In the genomic region with DNA sequence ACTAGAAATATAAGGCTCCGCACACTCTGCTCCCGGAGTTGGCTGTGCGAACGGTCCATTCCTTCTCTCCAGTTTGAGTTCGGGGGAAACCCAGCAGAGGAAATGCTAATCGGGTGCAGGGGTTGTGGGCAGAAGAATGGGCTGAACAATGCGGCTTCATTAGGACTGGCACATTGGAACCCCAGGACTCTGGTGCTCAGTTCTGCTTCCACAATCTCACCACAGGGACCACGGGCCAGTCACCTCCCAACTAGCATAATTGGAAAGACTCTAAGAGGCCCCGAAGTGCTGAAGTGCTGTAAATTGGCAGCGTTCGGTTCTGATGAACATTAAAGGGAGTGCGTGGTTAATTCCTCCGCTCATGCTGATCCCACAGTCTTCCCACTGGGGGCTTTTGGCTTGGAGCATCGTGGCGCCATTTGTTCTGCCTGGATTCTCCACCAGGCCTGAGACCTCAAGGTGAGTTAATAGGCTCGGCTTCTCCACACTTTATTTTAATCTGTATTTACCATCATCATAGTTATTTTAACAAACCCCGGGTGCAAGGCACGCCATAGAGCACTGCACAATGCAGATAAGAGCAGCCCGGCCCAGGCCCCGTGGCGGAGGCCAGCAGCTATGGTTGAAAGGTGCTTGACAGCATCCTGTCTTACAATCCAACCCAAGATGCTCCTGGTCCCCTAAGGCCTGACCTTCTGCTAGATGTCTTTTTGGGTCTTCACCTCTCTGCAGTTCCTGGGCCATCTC, we compare ENCODE assay signal across 21 mouse cellular contexts.
DNase-seq lines count a peak whose midpoint lies in the region; ATAC-seq and TF ChIP-seq lines count a peak whose summit lies in the region.
"Had no signal": no experiment of that assay in that cellular context is flagged by ENCODE, and none has a peak within 500 bp of the region (broad histone marks: within the 10 kb centered on the region; RNA-seq: fewer than 3 reads in every experiment).

No protein-coding gene starts in this region.

- H3K9ac ChIP-seq in forebrain, embryonic 16.5 days (replicated peaks; ENCODE audit: low read depth, low read length), result no peak overlapping the region
- H3K9ac ChIP-seq in liver, embryonic 15.5 days, result no peak overlapping the region
- H3K9ac ChIP-seq: embryonic facial prominence, embryonic 13.5 days; heart, embryonic 13.5 days had no signal

- intact Hi-C loops in heart, postnatal 25 days (cut with DNase I), result loop anchor here (5.0 to 10.0 kb wide), 4 partner anchors 255 to 1585 kb away; a partner anchor contains a TSS
- intact Hi-C loops in gastrocnemius, adult 2 months (cut with DNase I), result loop anchor here (2.0 to 5.0 kb wide), 3 partner anchors 83 to 1322 kb away; a partner anchor contains a TSS

- peaks cover 11% of the 10 kb centered on the region for H3K4me1 ChIP-seq in forebrain, embryonic 16.5 days (replicated peaks; ENCODE audit: control insufficient read depth, insufficient read depth, low read length)
- peaks cover 9% of the 10 kb centered on the region for H3K4me1 ChIP-seq in liver, embryonic 15.5 days (replicated peaks)

- H3K9me3 ChIP-seq in forebrain, embryonic 16.5 days (ENCODE audit: control insufficient read depth, low read length), result no peaks in the 10 kb centered on the region
- no peaks in the 10 kb centered on the region for H3K9me3 ChIP-seq in liver, embryonic 15.5 days (replicated peaks)
- H3K9me3 ChIP-seq: embryonic facial prominence, embryonic 13.5 days; heart, embryonic 13.5 days had no signal

- H3K36me3 ChIP-seq in forebrain, embryonic 16.5 days (ENCODE audit: control insufficient read depth, insufficient read depth), result no peaks in the 10 kb centered on the region
- no peaks in the 10 kb centered on the region for H3K36me3 ChIP-seq in liver, embryonic 15.5 days (replicated peaks)
- H3K36me3 ChIP-seq: embryonic facial prominence, embryonic 13.5 days; heart, embryonic 13.5 days had no signal

- no peak for TF ChIP-seq CTCF in layer of hippocampus, adult 2 months (conservative IDR thresholded peaks at IDR 0.05)
- TF ChIP-seq CTCF in gastrocnemius, adult 2 months (IDR thresholded peaks at IDR 0.05), result no peak

- peak; percentile 73 for ATAC-seq in forebrain, embryonic 16.5 days
- 0 out of 2 replicates have a peak, but pooled peaks have one; percentile 28 for ATAC-seq in liver, embryonic 15.5 days (ENCODE audit: insufficient read depth)
- ATAC-seq: inflammation-experienced regulatory T-cells, adult 6 months had no signal

- H3K4me3 ChIP-seq in forebrain, embryonic 16.5 days (replicated peaks; ENCODE audit: low read length), result no peak overlapping the region
- H3K4me3 ChIP-seq in liver, embryonic 15.5 days (replicated peaks), result no peak overlapping the region
- no peak overlapping the region for H3K4me3 ChIP-seq in layer of hippocampus, adult 2 months
- no peak overlapping the region for H3K4me3 ChIP-seq in gastrocnemius, adult 2 months
- H3K4me3 ChIP-seq: embryonic facial prominence, embryonic 13.5 days; heart, embryonic 13.5 days had no signal

- DNase-seq in heart, adult 11 months, result peak; percentile 82
- no peak for DNase-seq in heart, postnatal 25 days (ENCODE audit: low spot score)
- DNase-seq in Muller cell, postnatal 12 days (ENCODE audit: inconsistent ontology term), result peak; percentile 69
- DNase-seq in layer of hippocampus, adult 2 months (ENCODE audit: low spot score in 2 of 2), result no peak
- no peak for DNase-seq in gastrocnemius, adult 2 months
- no peak for DNase-seq in ovary, postnatal 36 days (ENCODE audit: low spot score)
- DNase-seq: adrenal gland, adult 8-10 months; cerebellum, adult 2 months; heart, postnatal 4 days; kidney, adult 9 months; kidney, postnatal 4 days; left cerebral cortex, postnatal 4 days; lung, adult 2 months; right cerebral cortex, adult 18-20 months; thymus, postnatal 4 days had no signal

- H3K27ac ChIP-seq in forebrain, embryonic 16.5 days (ENCODE audit: low read length), result no peak overlapping the region
- H3K27ac ChIP-seq in liver, embryonic 15.5 days (replicated peaks), result no peak overlapping the region
- H3K27ac ChIP-seq in layer of hippocampus, adult 2 months, result no peak overlapping the region
- no peak overlapping the region for H3K27ac ChIP-seq in gastrocnemius, adult 2 months
- H3K27ac ChIP-seq: embryonic facial prominence, embryonic 13.5 days; heart, embryonic 13.5 days; macrophage had no signal

- 22% methylated on average over 21 of the region's 21 CpGs for WGBS in forebrain, embryonic 16.5 days
- WGBS in liver, embryonic 15.5 days (ENCODE audit: insufficient replicate concordance), result 54% methylated on average over 21 of the region's 21 CpGs

- H3K4me2 ChIP-seq in forebrain, embryonic 16.5 days (ENCODE audit: low read length), result no peak overlapping the region
- no peak overlapping the region for H3K4me2 ChIP-seq in liver, embryonic 15.5 days
- H3K4me2 ChIP-seq: embryonic facial prominence, embryonic 13.5 days; heart, embryonic 13.5 days had no signal

- no peaks in the 10 kb centered on the region for H3K27me3 ChIP-seq in forebrain, embryonic 16.5 days (replicated peaks; ENCODE audit: control insufficient read depth, insufficient read depth, low read length)
- H3K27me3 ChIP-seq in liver, embryonic 15.5 days, result no peaks in the 10 kb centered on the region

Comparison
In these comparisons a context has a peak if more than half of its experiments do, and no peak if none do; other contexts are left out.
1. DNase-seq: peak in heart, adult 11 months (single experiment) and Muller cell, postnatal 12 days (single experiment); none in heart, postnatal 25 days (single experiment), layer of hippocampus, adult 2 months (0 of 2), gastrocnemius, adult 2 months (single experiment) and ovary, postnatal 36 days (single experiment).